Mouse (Mus musculus) stomach, postnatal 0 days (tissue): Measurements from ENCODE around the gene Lipt1. TPM values are rescaled to one million over a fixed set of nuclear protein-coding genes. Genes with fewer than 3 reads are reported as not detected.

ENCODE experiments used
- ATAC-seq: fragments of 200-750 bp; cut with Nextera tagmentation; 2 replicates; pipeline ENCODE4 v1.8.0; 2017; ENCODE audit not compliant: low FRiP score, low TSS enrichment
- DNase-seq: peaks from one replicate; pipeline ENCODE4 v3.0.0-alpha.2; 2016; ENCODE audit warnings: low spot score
- H3K27ac ChIP-seq: fragments of 300-500 bp; sonication (generic); replicated peaks from 2 replicates; pipeline ENCODE4 v1.5.1; 2014; ENCODE audit warnings: mild to moderate bottlenecking, control low read depth
- H3K27me3 ChIP-seq: fragments of 300-500 bp; sonication (generic); 2 replicates; pipeline ENCODE4 v1.6.1; 2014; ENCODE audit warnings: low read length; ENCODE audit not compliant: control insufficient read depth, insufficient read depth
- H3K36me3 ChIP-seq: fragments of 300-500 bp; sonication (generic); 2 replicates; pipeline ENCODE4 v1.6.1; 2014; ENCODE audit warnings: low read length, mixed read lengths; ENCODE audit not compliant: control insufficient read depth, insufficient read depth
- H3K4me1 ChIP-seq: fragments of 300-500 bp; sonication (generic); replicated peaks from 2 replicates; pipeline ENCODE4 v1.6.1; 2014; ENCODE audit warnings: antibody characterized with exemption; ENCODE audit not compliant: control insufficient read depth, insufficient read depth
- H3K4me2 ChIP-seq: fragments of 300-500 bp; sonication (generic); replicated peaks from 2 replicates; pipeline ENCODE4 v1.6.1; 2014; ENCODE audit warnings: low read depth, mild to moderate bottlenecking, control low read depth, moderate library complexity
- H3K4me3 ChIP-seq: fragments of 300-500 bp; sonication (generic); 2 replicates; pipeline ENCODE4 v1.5.1; 2014; ENCODE audit warnings: low read depth, low read length, control low read depth
- H3K9ac ChIP-seq: fragments of 300-500 bp; sonication (generic); 2 replicates; pipeline ENCODE4 v1.6.1; 2014; ENCODE audit warnings: mild to moderate bottlenecking, low read length, control low read depth, mixed read lengths
- H3K9me3 ChIP-seq: fragments of 300-500 bp; sonication (generic); 2 replicates; pipeline ENCODE4 v1.6.1; 2016; ENCODE audit warnings: low read length; ENCODE audit not compliant: control insufficient read depth
- CTCF ChIP-seq: IDR thresholded peaks from 2 replicates; pipeline ENCODE4 v1.5.1; 2016; ENCODE audit warnings: antibody characterized with exemption, low read depth, mild to moderate bottlenecking, moderate library complexity
- EP300 ChIP-seq: optimal IDR thresholded peaks from 2 replicates; pipeline ENCODE3; 2016; ENCODE audit warnings: antibody characterized with exemption
- WGBS: fragments of 180-500 bp; shearing (Covaris S2); extraction: QIAGEN DNeasy Blood & Tissue Kit; methylation state at CpG from one replicate; pipeline ENCODE4 v1.1.7; 2014; 5-methylcytosine and 5-hydroxymethylcytosine counted together
- polyA plus RNA-seq: library from polyadenylated mRNA; unstranded; fragments of >200 nt; fragmentation: Nextera tagmentation; extraction: Ambion mirVana; gene quantifications from 2 replicates; pipeline ENCODE4 v1.2.1, GENCODE M21; 2015

The Lipt1 gene
- polyA plus RNA-seq, 1 experiment from 2014 or later: 6.6 TPM

- Histone ChIP-seq H3K4me1 (no peaks in the 10 kb centered on the region), H3K4me3 (peak overlapping the region; percentile 52), H3K27ac (peak overlapping the region; percentile 86), H3K27me3 (no peaks in the 10 kb centered on the region), H3K36me3 (peaks cover 9% of the 10 kb centered on the region), H3K9me3 (no peaks in the 10 kb centered on the region), H3K4me2 (peak overlapping the region; percentile 64), H3K9ac (peak overlapping the region; percentile 49)
- DNase-seq (peak; percentile 90), ATAC-seq (peak; percentile 90)
- TF ChIP-seq EP300 (no peak), CTCF (0 out of 2 replicates have a peak, but pooled peaks have one; percentile 4)
- WGBS: 5% methylated on average over 33 of the region's 33 CpGs
Observed at GRCm38 (mm10) chr1:37872131-37873067, 861 bp downstream of the Lipt1 start.

- no peak overlapping the region for H3K9ac ChIP-seq
- no peaks in the 10 kb centered on the region for H3K9me3 ChIP-seq
- no peak for TF ChIP-seq CTCF
- DNase-seq (no peak), ATAC-seq (no peak)
- peaks cover 14% of the 10 kb centered on the region for H3K36me3 ChIP-seq
- H3K4me1 ChIP-seq: no peaks in the 10 kb centered on the region
- no peak overlapping the region for H3K4me3 ChIP-seq
- H3K4me2 ChIP-seq: peak overlapping the region; percentile 17; the same call in 1 of the 2 replicates
- WGBS: 58% methylated on average over 4 of the region's 4 CpGs
- no peak overlapping the region for H3K27ac ChIP-seq
- no peaks in the 10 kb centered on the region for H3K27me3 ChIP-seq
Observed at GRCm38 (mm10) chr1:37873157-37873556, 1.6 kb downstream of the Lipt1 start.

- TF ChIP-seq EP300 (no peak), CTCF (no peak)
Observed at GRCm38 (mm10) chr1:37877736-37878460, 6.4 kb downstream of the Lipt1 start.

GRCm38 (mm10) chr1:37883411-37883810, 11.9 kb downstream of the Lipt1 start:
- ATAC-seq (no peak), DNase-seq (no peak)
- WGBS: 88% methylated on average over 4 of the region's 4 CpGs
- no peaks in the 10 kb centered on the region for H3K4me1 ChIP-seq
- H3K36me3 ChIP-seq: peaks cover 6% of the 10 kb centered on the region; the same call in 1 of the 2 replicates
- H3K27ac ChIP-seq: no peak overlapping the region
- no peak overlapping the region for H3K9ac ChIP-seq
- no peaks in the 10 kb centered on the region for H3K9me3 ChIP-seq
- no peak overlapping the region for H3K4me3 ChIP-seq
- H3K4me2 ChIP-seq: no peak overlapping the region
- H3K27me3 ChIP-seq: no peaks in the 10 kb centered on the region
- no peak for TF ChIP-seq CTCF
- TF ChIP-seq EP300: no peak

More at GRCm38 (mm10) chr1:37877736-37878460, 6.4 kb downstream of the Lipt1 start:
- H3K4me2 ChIP-seq: no peak overlapping the region
- H3K27me3 ChIP-seq: no peaks in the 10 kb centered on the region
- no peak overlapping the region for H3K27ac ChIP-seq
- 0 out of 2 replicates have a peak, but pooled peaks have one; percentile 33 for ATAC-seq
- WGBS: 93% methylated on average over 13 of the region's 13 CpGs
- DNase-seq: no peak
- H3K9me3 ChIP-seq: no peaks in the 10 kb centered on the region
- H3K36me3 ChIP-seq: peaks cover 20% of the 10 kb centered on the region
- no peak overlapping the region for H3K9ac ChIP-seq
- H3K4me3 ChIP-seq: no peak overlapping the region
- H3K4me1 ChIP-seq: no peaks in the 10 kb centered on the region

GRCm38 (mm10) chr1:37884451-37884850, 12.9 kb downstream of the Lipt1 start:
- Histone ChIP-seq H3K9ac (no peak overlapping the region), H3K4me1 (no peaks in the 10 kb centered on the region; the same call in 1 of the 2 replicates), H3K9me3 (no peaks in the 10 kb centered on the region), H3K36me3 (peaks cover 6% of the 10 kb centered on the region; the same call in 1 of the 2 replicates), H3K27ac (no peak overlapping the region), H3K27me3 (no peaks in the 10 kb centered on the region), H3K4me2 (no peak overlapping the region), H3K4me3 (no peak overlapping the region)
- WGBS: 74% methylated on average over 4 of the region's 4 CpGs
- no peak for TF ChIP-seq EP300
- no peak for TF ChIP-seq CTCF
- ATAC-seq: no peak
- no peak for DNase-seq
